Mouse (Mus musculus) limb, embryonic 15.5 days (tissue): ENCODE measurements around the gene Midn. TPM values are rescaled to one million over a fixed set of nuclear protein-coding genes. Genes with fewer than 3 reads are reported as not detected.

ENCODE experiments used
- ATAC-seq: fragments of 200-750 bp; cut with Nextera tagmentation; 2 replicates; pipeline ENCODE4 v1.8.0; 2017; ENCODE audit warnings: low read depth, moderate TSS enrichment; ENCODE audit not compliant: insufficient number of reproducible peaks, low FRiP score, low TSS enrichment
- H3K27ac ChIP-seq: fragments of 300-500 bp; sonication (generic); 2 replicates; pipeline ENCODE4 v1.5.1; 2015; ENCODE audit warnings: moderate library complexity, mild to moderate bottlenecking, inconsistent platforms
- H3K27me3 ChIP-seq: fragments of 300-500 bp; sonication (generic); 2 replicates; pipeline ENCODE4 v1.6.1; 2015; ENCODE audit warnings: inconsistent platforms
- H3K36me3 ChIP-seq: fragments of 300-500 bp; sonication (generic); 2 replicates; pipeline ENCODE4 v1.6.1; 2015; ENCODE audit warnings: inconsistent platforms
- H3K4me1 ChIP-seq: fragments of 300-500 bp; sonication (generic); 2 replicates; pipeline ENCODE4 v1.6.1; 2015; ENCODE audit warnings: inconsistent platforms
- H3K4me2 ChIP-seq: fragments of 300-500 bp; sonication (generic); 2 replicates; pipeline ENCODE4 v1.6.1; 2015; ENCODE audit warnings: mild to moderate bottlenecking, inconsistent platforms
- H3K4me3 ChIP-seq: fragments of 300-500 bp; sonication (generic); 2 replicates; pipeline ENCODE4 v1.5.1; 2015; ENCODE audit warnings: mild to moderate bottlenecking, inconsistent platforms
- H3K9ac ChIP-seq: fragments of 300-500 bp; sonication (generic); 2 replicates; pipeline ENCODE4 v1.6.1; 2015; ENCODE audit warnings: inconsistent platforms
- H3K9me3 ChIP-seq: fragments of 300-500 bp; sonication (generic); 2 replicates; pipeline ENCODE4 v1.6.1; 2016; ENCODE audit warnings: inconsistent platforms
- WGBS: fragments of 180-500 bp; shearing (Covaris S2); methylation state at CpG from one replicate; pipeline ENCODE4 v1.1.7; 2015; 5-methylcytosine and 5-hydroxymethylcytosine counted together
- polyA plus RNA-seq: library from polyadenylated mRNA; unstranded; fragments of >200 nt; fragmentation: Nextera tagmentation; extraction: Ambion mirVana; gene quantifications from 2 replicates; pipeline ENCODE4 v1.2.1, GENCODE M21; 2015

The Midn gene
- polyA plus RNA-seq, 1 experiment from 2014 or later, result 13.4 TPM

DNA sequence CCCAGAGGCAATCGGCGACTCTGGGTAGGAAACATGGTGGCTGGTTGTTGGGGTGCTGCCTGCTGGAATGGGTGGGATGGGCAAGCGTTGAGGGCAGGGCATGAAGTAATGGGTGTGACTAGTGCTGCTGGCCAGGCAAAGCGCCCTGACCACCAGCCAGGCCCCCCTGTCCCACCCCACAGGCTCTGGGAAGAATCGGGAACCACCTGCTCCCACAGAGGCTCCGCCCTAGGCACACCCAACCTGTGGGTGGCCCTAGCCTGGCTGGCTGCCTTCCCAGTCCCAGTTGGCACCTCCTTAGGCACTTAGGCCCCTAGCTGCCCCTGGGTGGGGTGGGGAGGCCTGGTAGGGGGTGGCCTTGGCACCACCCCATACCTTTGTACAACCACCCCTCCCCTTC, 2.2 kb upstream of the Midn start:
- Histone ChIP-seq H3K9ac (no peak overlapping the region), H3K4me3 (no peak overlapping the region), H3K4me1 (peaks cover 56% of the 10 kb centered on the region), H3K9me3 (no peaks in the 10 kb centered on the region), H3K4me2 (no peak overlapping the region), H3K36me3 (peaks cover 32% of the 10 kb centered on the region), H3K27me3 (no peaks in the 10 kb centered on the region), H3K27ac (peak overlapping the region; percentile 100; the same call in 1 of the 2 replicates)
- no peak for ATAC-seq
- whole genome bisulfite sequencing, result 76% methylated on average over 6 of the region's 6 CpGs

DNA sequence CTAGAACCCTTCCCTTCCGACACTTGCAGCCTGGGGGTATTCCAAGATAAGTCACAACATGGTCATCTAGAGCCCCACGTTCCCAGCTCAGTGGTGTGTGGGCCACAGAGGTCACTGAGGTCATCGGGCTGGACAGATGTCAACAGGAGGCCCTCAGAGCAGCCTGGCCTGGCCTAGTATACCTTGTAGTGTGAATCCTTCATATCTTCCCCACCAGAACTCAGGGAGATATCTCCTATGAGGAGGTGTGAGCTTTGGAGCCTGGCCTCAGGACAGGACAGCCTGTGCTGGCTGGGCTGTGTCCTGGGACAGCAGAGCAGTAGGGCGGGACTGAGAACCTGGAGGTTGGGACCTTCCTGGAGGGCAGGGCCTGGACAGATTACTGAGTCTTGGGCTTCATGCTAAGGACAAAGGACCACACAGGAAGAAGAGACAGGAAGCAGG, 1.5 kb upstream of the Midn start:
- peak overlapping the region; percentile 100 for H3K27ac ChIP-seq
- H3K4me3 ChIP-seq, result no peak overlapping the region
- no peak for ATAC-seq
- H3K9ac ChIP-seq, result no peak overlapping the region
- H3K36me3 ChIP-seq, result peaks cover 36% of the 10 kb centered on the region
- WGBS, result 71% methylated on average over 4 of the region's 4 CpGs
- no peaks in the 10 kb centered on the region for H3K27me3 ChIP-seq
- H3K4me1 ChIP-seq, result peaks cover 53% of the 10 kb centered on the region
- H3K9me3 ChIP-seq, result no peaks in the 10 kb centered on the region
- H3K4me2 ChIP-seq, result no peak overlapping the region

DNA sequence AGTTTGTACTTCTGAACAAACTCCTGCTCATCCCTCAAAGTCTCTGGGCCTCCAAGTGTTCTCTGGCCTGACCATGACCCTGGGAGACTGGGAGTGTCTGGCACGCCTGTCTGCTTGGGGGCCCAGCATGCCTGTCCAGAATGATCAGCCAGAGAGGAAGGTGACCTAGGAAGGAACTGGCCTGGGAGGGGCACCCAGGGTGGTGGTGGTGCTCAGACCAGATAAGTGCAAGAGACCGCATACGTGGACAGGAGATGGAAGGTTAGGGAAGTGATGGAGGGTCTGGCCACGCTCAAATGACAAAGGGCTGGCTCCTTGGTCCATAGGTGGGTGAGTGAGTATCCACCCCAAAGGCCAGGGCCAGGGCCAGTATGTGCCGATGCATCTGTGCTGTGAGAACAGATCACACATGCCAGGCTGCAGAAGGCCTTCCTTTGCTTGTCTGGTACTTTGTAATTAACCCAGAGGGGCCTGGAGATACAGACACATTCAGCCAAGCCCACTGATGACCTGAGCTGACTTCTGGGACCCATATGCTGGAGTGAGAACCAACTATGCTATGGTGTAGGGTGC, 840 bp upstream of the Midn start:
- Histone ChIP-seq H3K9ac (no peak overlapping the region), H3K27me3 (no peaks in the 10 kb centered on the region), H3K4me3 (peak overlapping the region; percentile 91), H3K27ac (peak overlapping the region; percentile 100), H3K4me2 (peak overlapping the region; percentile 81), H3K4me1 (peaks cover 56% of the 10 kb centered on the region), H3K9me3 (no peaks in the 10 kb centered on the region), H3K36me3 (peaks cover 38% of the 10 kb centered on the region)
- ATAC-seq, result no peak
- WGBS, result 67% methylated on average over 5 of the region's 5 CpGs

DNA sequence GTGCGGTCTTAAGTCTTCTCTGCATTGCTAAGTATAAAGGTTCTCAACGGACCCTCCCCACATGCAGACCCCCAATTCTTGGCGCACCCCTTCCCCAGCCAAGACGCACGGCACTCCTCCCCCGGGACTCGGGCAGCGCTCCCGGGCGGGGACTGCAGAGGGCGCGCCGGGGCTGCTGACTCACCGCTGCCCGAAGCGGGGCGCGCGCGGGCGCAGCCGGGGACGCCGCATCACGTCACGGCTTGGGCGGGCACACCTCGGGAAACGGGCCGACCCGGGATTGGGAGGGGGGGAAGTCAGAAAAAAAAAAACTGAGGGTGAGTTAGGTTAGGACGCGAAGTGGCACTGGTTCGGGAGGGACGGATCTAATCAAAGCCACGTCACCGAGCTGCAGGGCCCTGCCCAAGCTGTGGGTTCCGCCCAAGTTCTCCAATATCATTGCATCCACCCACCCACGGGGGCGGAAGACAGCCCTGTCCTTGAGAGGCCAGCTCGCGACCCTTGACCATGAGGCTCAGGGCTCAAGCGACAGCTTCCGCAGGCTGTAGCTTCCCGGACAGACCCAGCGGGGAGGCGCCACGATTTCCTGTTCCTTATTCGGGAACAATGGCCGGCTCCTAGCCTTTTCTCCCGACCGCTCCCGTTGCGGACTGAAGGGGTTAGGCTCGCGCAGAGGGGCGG, 678 bp downstream of the Midn start:
- H3K27me3 ChIP-seq, result no peaks in the 10 kb centered on the region
- peaks cover 60% of the 10 kb centered on the region for H3K4me1 ChIP-seq
- peak overlapping the region; percentile 69 for H3K9ac ChIP-seq
- peak overlapping the region; percentile 81 for H3K4me2 ChIP-seq
- under 1% methylated on average over 55 of the region's 57 CpGs for WGBS
- peak; percentile 55 for ATAC-seq
- H3K27ac ChIP-seq, result peak overlapping the region; percentile 100
- H3K9me3 ChIP-seq, result no peaks in the 10 kb centered on the region
- peak overlapping the region; percentile 91 for H3K4me3 ChIP-seq
- peaks cover 48% of the 10 kb centered on the region for H3K36me3 ChIP-seq

DNA sequence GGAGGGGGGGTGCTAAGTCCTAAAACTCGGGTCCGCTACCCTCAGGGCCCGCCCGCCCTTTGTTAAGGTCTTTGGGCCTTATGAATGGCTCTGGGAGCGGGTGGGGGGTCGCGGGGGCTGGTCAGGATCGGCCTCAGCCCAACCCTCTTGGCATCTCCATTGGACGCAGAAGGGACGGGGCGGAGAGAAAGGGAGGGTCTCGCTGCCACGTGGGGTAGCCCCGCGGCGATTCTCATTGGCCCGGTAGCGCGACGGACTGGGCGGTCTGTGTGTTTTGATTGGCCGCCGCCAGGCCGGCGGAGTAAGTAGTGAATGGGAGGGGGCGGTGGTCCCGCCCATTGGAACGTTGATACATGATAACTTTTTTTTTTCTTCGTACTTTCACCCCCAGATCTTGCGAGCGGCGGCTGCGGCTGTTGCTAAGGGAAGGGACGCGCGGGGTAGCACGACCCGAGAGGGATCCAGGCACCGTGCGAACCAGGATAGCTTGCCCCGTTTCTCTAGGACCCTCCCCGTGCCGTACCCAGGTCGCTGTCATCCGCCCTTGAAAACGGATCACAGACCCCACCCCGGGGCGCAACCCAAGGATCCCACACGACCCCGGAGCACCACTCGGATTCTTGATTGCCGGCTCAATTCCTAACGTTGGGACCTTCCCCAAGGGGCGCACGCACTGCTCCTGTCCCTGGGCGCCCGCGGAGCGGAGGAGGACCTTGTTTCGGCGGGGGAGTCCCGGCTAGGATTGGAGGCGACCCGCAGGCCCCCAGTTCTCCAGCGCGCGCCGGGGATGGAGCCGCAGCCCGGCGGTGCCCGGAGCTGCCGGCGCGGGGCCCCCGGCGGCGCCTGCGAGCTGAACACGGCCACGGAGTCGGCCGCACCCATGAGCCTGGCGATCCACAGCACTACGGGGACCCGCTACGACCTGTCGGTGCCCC, 1.5 kb downstream of the Midn start:
- Histone ChIP-seq H3K27ac (peak overlapping the region; percentile 100), H3K4me2 (peak overlapping the region; percentile 81), H3K4me3 (peak overlapping the region; percentile 91), H3K9ac (peak overlapping the region; percentile 81), H3K9me3 (no peaks in the 10 kb centered on the region), H3K4me1 (peaks cover 68% of the 10 kb centered on the region), H3K36me3 (peaks cover 48% of the 10 kb centered on the region), H3K27me3 (no peaks in the 10 kb centered on the region)
- WGBS, result under 1% methylated on average over 87 of the region's 88 CpGs
- peak; percentile 83 for ATAC-seq

DNA sequence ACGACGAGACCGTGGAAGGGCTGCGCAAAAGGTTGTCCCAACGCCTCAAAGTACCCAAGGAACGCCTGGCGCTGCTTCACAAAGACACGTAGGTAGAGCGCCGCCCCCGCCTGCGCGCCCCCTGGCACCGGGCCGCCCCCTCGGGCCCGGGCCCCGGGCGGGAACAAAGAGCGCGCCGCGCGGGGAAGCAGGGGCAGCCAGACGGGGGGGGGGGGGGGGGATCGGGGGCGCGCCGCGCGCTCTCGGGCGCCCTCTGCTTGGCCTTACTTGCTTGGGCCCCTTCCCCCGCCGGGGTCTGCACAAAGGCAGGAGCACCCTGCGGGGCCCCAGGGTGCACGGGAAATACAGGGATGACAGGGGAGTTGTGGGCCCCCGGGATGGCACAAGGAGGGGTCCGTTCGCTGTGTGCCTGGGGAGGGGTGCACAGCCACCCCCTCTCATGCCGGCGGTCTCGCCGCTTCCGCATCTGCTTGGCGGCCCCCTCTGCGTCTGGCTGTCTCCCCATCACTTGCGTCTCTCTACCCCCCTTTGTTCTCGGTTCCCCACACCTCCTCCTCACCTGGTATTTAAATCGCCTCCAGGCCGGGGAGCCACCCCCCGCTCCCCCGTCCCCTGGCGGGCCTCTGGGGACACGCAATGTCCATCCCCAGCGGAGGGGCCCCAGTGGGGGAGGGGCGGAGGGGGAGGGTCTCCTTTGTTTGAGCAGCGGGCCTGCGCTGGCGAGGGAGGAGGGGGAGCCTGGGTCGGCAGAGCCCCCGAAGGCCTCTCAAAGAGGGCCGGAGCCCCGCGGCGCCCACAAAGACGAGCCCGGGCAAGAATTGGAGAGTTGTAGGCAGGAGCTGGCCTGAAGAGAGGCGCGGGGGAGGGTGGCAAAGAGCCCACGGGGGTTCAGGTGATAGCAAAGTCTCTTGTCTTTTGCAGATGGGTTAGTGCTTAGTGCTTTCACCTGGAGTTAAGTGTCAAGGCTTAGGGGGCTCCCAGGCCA, 2.4 kb downstream of the Midn start:
- H3K4me1 ChIP-seq, result peaks cover 70% of the 10 kb centered on the region
- peaks cover 48% of the 10 kb centered on the region for H3K36me3 ChIP-seq
- WGBS, result under 1% methylated on average over 47 of the region's 71 CpGs

DNA sequence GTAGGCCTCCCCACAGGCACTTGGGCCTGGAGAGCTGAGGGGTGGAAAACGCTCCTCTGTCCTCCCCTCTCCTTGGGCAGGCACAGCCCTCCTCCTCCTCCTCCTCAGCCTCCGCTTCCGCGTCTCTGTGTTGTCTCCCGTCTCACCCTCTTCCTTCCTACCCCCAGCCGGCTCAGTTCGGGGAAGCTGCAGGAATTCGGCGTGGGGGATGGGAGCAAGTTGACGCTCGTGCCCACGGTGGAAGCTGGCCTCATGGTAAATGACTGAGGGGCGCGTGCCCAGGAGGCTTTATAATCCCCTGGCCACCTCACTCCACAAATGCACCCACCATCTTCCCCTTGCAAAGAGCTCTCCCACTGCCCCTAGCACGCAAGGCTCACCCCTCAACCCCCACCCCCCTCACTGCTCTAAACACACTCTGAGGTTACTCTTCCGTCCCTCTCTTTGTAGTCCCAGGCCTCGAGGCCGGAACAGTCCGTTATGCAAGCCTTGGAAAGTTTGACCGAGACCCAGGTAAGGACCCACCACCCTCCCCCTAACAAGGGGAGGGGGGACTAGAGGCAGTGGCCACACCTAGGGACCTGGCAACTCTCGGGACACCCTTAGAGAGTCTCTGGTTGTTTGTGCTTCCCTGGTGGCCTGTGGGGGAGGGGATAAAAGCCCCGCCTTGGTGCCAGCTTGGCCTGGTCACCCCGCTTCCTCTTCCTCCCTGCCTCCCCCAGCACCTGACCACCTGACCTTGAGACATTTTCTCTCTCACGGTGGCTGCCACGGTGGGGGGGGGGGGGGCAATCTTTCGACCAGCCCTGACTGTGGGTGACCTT, 3.4 kb downstream of the Midn start:
- Histone ChIP-seq H3K27ac (peak overlapping the region; percentile 100), H3K27me3 (no peaks in the 10 kb centered on the region), H3K4me3 (peak overlapping the region; percentile 91), H3K36me3 (peaks cover 48% of the 10 kb centered on the region), H3K4me2 (peak overlapping the region; percentile 81), H3K9me3 (no peaks in the 10 kb centered on the region), H3K4me1 (peaks cover 69% of the 10 kb centered on the region), H3K9ac (peak overlapping the region; percentile 81)
- ATAC-seq, result no peak
- WGBS, result 2% methylated on average over 26 of the region's 26 CpGs

More for the DNA sequence above, 2.4 kb downstream of the Midn start:
- Histone ChIP-seq H3K9ac (peak overlapping the region; percentile 81), H3K27me3 (no peaks in the 10 kb centered on the region), H3K4me3 (peak overlapping the region; percentile 91), H3K9me3 (no peaks in the 10 kb centered on the region), H3K4me2 (peak overlapping the region; percentile 81), H3K27ac (peak overlapping the region; percentile 100)
- ATAC-seq, result no peak

DNA sequence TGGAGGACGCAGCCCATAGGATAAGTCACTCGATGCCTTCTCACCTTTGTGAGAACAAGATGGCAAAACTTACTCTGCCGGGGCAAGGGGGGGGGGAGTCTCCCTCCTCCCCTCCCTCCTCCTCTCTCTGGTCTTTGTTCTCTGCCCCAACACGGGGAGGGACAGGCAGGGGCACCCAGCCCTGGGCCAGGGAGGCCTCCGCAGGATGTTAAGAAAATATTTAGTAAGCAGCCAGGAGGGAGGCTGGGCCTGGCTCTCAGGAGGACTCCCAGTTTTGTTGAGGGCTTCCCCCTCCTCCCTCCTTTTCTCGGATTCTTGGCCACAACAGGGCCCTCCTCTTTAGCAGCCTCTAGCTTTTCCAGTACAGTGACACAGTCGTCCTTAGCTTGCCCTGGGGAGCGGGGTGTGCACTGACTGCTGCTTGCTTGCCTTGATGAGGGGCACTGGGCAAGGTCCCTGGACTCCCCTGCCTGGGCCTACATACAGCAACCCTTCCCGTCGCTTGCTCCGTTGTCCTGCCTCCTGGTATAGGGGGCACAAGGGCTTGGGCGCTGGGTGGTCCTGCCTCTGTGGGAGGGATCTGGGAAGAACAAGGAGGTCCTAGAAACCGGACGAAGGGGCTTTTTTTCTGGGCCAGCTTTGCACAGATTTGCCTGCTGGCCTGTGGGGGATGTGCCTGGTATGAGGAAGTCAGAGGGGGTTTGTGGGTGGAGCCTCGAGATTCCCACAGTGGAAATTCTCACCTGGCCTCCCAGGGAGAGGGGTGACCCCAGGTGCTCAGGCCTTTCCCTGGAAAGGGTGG, 4.2 kb downstream of the Midn start:
- Histone ChIP-seq H3K4me1 (peaks cover 69% of the 10 kb centered on the region), H3K27me3 (no peaks in the 10 kb centered on the region), H3K9ac (peak overlapping the region; percentile 81), H3K9me3 (no peaks in the 10 kb centered on the region), H3K4me2 (peak overlapping the region; percentile 81), H3K4me3 (peak overlapping the region; percentile 91), H3K36me3 (peaks cover 56% of the 10 kb centered on the region), H3K27ac (peak overlapping the region; percentile 100)
- WGBS, result 3% methylated on average over 15 of the region's 15 CpGs
- ATAC-seq, result no peak

DNA sequence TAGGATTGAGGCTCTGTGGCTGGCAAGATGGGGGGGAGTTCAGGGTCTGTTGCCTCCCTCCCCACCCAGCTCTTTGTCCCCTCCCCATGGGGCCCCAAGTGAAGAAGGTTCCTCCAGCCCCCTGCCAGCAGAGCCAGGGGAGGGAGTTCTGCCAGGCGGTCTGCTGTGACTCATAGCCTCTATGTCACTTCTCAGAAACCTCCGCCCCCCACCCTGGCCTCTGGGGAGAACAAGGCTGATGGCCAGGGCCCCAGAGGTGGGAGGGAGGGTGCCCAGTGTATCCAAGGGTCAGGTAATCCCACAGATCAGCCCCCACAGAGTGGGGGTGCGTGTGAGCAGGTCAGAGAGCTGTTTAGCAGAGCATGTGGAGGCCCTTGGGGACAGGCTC, 4.8 kb downstream of the Midn start:
- Histone ChIP-seq H3K4me2 (peak overlapping the region; percentile 81), H3K27me3 (no peaks in the 10 kb centered on the region), H3K4me1 (peaks cover 67% of the 10 kb centered on the region), H3K4me3 (peak overlapping the region; percentile 91), H3K27ac (peak overlapping the region; percentile 100), H3K9ac (peak overlapping the region; percentile 81), H3K9me3 (no peaks in the 10 kb centered on the region), H3K36me3 (peaks cover 58% of the 10 kb centered on the region)
- WGBS, result 39% methylated on average over 3 of the region's 3 CpGs
- ATAC-seq, result no peak

DNA sequence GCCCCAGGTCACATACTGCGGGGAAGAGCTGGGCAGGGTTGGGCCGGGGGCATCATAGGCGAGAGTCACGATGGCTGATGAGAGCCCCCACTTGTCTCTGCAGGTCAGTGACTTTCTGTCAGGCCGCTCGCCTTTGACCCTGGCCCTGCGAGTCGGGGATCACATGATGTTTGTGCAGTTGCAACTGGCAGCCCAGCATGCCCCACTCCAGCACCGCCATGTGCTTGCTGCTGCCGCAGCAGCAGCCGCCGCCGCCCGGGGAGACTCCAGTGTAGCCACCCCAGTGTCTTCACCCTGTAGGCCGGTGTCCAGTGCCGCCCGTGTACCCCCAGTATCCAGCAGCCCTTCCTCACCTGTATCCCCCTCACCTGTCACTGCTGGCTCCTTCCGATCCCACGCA, 5.6 kb downstream of the Midn start:
- Histone ChIP-seq H3K9me3 (no peaks in the 10 kb centered on the region), H3K4me2 (no peak overlapping the region), H3K36me3 (peaks cover 58% of the 10 kb centered on the region), H3K9ac (no peak overlapping the region), H3K27me3 (no peaks in the 10 kb centered on the region), H3K27ac (peak overlapping the region; percentile 100), H3K4me3 (no peak overlapping the region), H3K4me1 (peaks cover 73% of the 10 kb centered on the region)
- WGBS, result 86% methylated on average over 19 of the region's 19 CpGs
- ATAC-seq, result no peak
